Mouse (Mus musculus) CH12.LX (cell line): ENCODE measurements around the gene Arhgap35. TPM values are rescaled to one million over a fixed set of nuclear protein-coding genes. Genes with fewer than 3 reads are reported as not detected.

ENCODE experiments used
- DNase-seq: peaks from one replicate; pipeline ENCODE4 v3.0.0-alpha.2; 2013; ENCODE audit errors: extremely low read depth
- H3K27ac ChIP-seq: 2 replicates; pipeline ENCODE4 v1.5.1; 2012; ENCODE audit warnings: low read depth, mild to moderate bottlenecking, control low read depth, moderate library complexity; ENCODE audit not compliant: insufficient read depth
- H3K27me3 ChIP-seq: replicated peaks from 2 replicates; pipeline ENCODE3; 2012; ENCODE audit warnings: inconsistent platforms
- H3K36me3 ChIP-seq, 2 experiments: replicated peaks in 1 of 2; 2 replicates each; pipeline versions ENCODE3 to v1.6.1; 2012; ENCODE audit warnings: inconsistent platforms in 1 of 2, low read length in 1 of 2, mild to moderate bottlenecking in 1 of 2, mixed read lengths in 1 of 2, moderate library complexity in 1 of 2; ENCODE audit not compliant: control insufficient read depth in 1 of 2, insufficient read depth in 1 of 2
- H3K4me1 ChIP-seq, 2 experiments: 2 replicates each; pipeline ENCODE4 v1.6.1; 2012; ENCODE audit warnings: inconsistent platforms in 1 of 2, moderate library complexity in 1 of 2; ENCODE audit not compliant: insufficient read depth in 2 of 2, control insufficient read depth in 1 of 2
- H3K4me2 ChIP-seq: 2 replicates; pipeline ENCODE4 v1.6.1; 2012; ENCODE audit warnings: low read depth, mild to moderate bottlenecking, control low read depth; ENCODE audit not compliant: poor library complexity, insufficient read depth, severe bottlenecking
- H3K4me3 ChIP-seq, 3 experiments: fragments of 150-350 bp in 1 of 3; sonication (generic) in 1 of 3; replicated peaks in 1 of 3; 2 replicates each; pipeline versions ENCODE3 to v1.5.1; 2011 to 2012; ENCODE audit warnings: low read depth in 2 of 3, low read length in 2 of 3, mild to moderate bottlenecking in 2 of 3, moderate library complexity in 2 of 3, control low read depth in 1 of 3, improper control_type of control experiment in 1 of 3, inconsistent platforms in 1 of 3, mixed read lengths in 1 of 3; ENCODE audit not compliant: poor library complexity in 1 of 3
- H3K79me2 ChIP-seq: replicated peaks from 2 replicates; pipeline ENCODE4 v1.6.1; 2012; ENCODE audit warnings: mild to moderate bottlenecking, moderate library complexity; ENCODE audit not compliant: control insufficient read depth, poor library complexity, insufficient read depth, severe bottlenecking; ENCODE audit errors: extremely low read depth
- H3K9ac ChIP-seq: 2 replicates; pipeline ENCODE4 v1.6.1; 2012; ENCODE audit warnings: low read depth, mild to moderate bottlenecking, control low read depth, moderate library complexity; ENCODE audit not compliant: insufficient read depth
- H3K9me3 ChIP-seq: replicated peaks from 2 replicates; pipeline ENCODE3; 2012; ENCODE audit warnings: low read length, inconsistent platforms, mixed read lengths
- BHLHE40 ChIP-seq: IDR thresholded peaks from 2 replicates; pipeline ENCODE4 v1.6.1; 2011; ENCODE audit warnings: mild to moderate bottlenecking, low read depth, low read length, improper control_type of control experiment
- CTCF ChIP-seq, 2 experiments: IDR thresholded peaks in 1 of 2; conservative IDR thresholded peaks in 1 of 2; 2 replicates each; pipeline ENCODE4 v1.5.1; 2011 to 2012; ENCODE audit warnings: low read depth in 2 of 2, low read length in 2 of 2, improper control_type of control experiment in 1 of 2, inconsistent platforms in 1 of 2, mild to moderate bottlenecking in 1 of 2, moderate library complexity in 1 of 2
- IRF4 ChIP-seq: IDR thresholded peaks from 2 replicates; pipeline ENCODE4 v1.6.1; 2014; ENCODE audit warnings: low read depth, mild to moderate bottlenecking, inconsistent platforms, low read length, improper control_type of control experiment
- MAFK ChIP-seq: IDR thresholded peaks from 2 replicates; pipeline ENCODE4 v1.6.1; 2011; ENCODE audit warnings: low read length, improper control_type of control experiment; ENCODE audit not compliant: insufficient replicate concordance
- MAX ChIP-seq: IDR thresholded peaks from 2 replicates; pipeline ENCODE4 v1.6.1; 2011; ENCODE audit warnings: low read length, improper control_type of control experiment
- NELFE ChIP-seq: IDR thresholded peaks from 2 replicates; pipeline ENCODE4 v1.6.1; 2011; ENCODE audit warnings: low read depth, low read length, improper control_type of control experiment
- PAX5 ChIP-seq: IDR thresholded peaks from 2 replicates; pipeline ENCODE4 v1.6.1; 2012; ENCODE audit warnings: low read length, inconsistent platforms, mixed read lengths
- RAD21 ChIP-seq: IDR thresholded peaks from 2 replicates; pipeline ENCODE4 v1.6.1; 2011; ENCODE audit warnings: low read depth, mild to moderate bottlenecking, low read length, improper control_type of control experiment, moderate library complexity
- SIN3A ChIP-seq: IDR thresholded peaks from 2 replicates; pipeline ENCODE4 v1.6.1; 2012; ENCODE audit warnings: low read length, improper control_type of control experiment, inconsistent platforms
- SMC3 ChIP-seq: IDR thresholded peaks from 2 replicates; pipeline ENCODE4 v1.6.1; 2011; ENCODE audit warnings: low read depth, low read length, improper control_type of control experiment
- TCF12 ChIP-seq: IDR thresholded peaks from 2 replicates; pipeline ENCODE4 v1.6.1; 2014; ENCODE audit warnings: low read depth, mild to moderate bottlenecking, inconsistent platforms, low read length, improper control_type of control experiment
- UBTF ChIP-seq: IDR thresholded peaks from 2 replicates; pipeline ENCODE4 v1.6.1; 2012; ENCODE audit warnings: low read depth, mild to moderate bottlenecking, inconsistent platforms, low read length, improper control_type of control experiment, moderate library complexity
- USF1 ChIP-seq: IDR thresholded peaks from 2 replicates; pipeline ENCODE4 v1.6.1; 2014; ENCODE audit warnings: low read depth, mild to moderate bottlenecking, inconsistent platforms, low read length, improper control_type of control experiment
- ZC3H11A ChIP-seq: IDR thresholded peaks from 2 replicates; pipeline ENCODE4 v1.6.1; 2012; ENCODE audit warnings: low read depth, mild to moderate bottlenecking, inconsistent platforms, low read length, improper control_type of control experiment
- ZMIZ1 ChIP-seq: IDR thresholded peaks from 2 replicates; pipeline ENCODE4 v1.6.1; 2012; ENCODE audit warnings: low read depth, mild to moderate bottlenecking, inconsistent platforms, low read length, improper control_type of control experiment
- dilution Hi-C: fragments of 300-500 bp; cut with MboI; formaldehyde crosslinking; loops from 2 replicates; pipeline ENCODE4 v1.14.3; 2020; ENCODE audit warnings: low sequenced_read_pairs; ENCODE audit not compliant: extremely low pct_unique_long_range_greater_than_20kb, extremely low pct_ligation_motif_present
- in situ Hi-C: fragments of 300-500 bp; cut with MboI; formaldehyde crosslinking; loops from 3 replicates; pipeline ENCODE4 v1.14.3; 2019; ENCODE audit warnings: low sequenced_read_pairs, low pct_ligation_motif_present, low pct_unique_long_range_greater_than_20kb, mixed read lengths
- polyA plus RNA-seq: library from polyadenylated mRNA; unstranded; fragments of >175 nt; gene quantifications from 2 replicates; pipeline ENCODE4 v1.2.1, GENCODE M21; 2012; ENCODE audit warnings: low read depth; ENCODE audit not compliant: insufficient read length
- total RNA-seq, 2 experiments: library from RNA; depleted of rRNA; stranded (reverse); fragments of 300-350 nt in 1 of 2; fragments of >200 nt in 1 of 2; gene quantifications; 2 replicates each; pipeline ENCODE4 v1.2.3; 2012 to 2014

The Arhgap35 gene
- total and polyA plus RNA-seq, 3 experiments = 3.0 to 7.2 (median 5.3) TPM

GRCm38 (mm10) chr7:16631932-16632331 is 17.1 kb upstream of the Arhgap35 start:
- in situ Hi-C loops (loop anchor here (5.0 kb wide), 2 partner anchors 60 to 95 kb away; no protein-coding TSS in a partner anchor), dilution Hi-C loops (no loop called here)
- Histone ChIP-seq H3K27me3 (peaks cover 3% of the 10 kb centered on the region), H3K9me3 (peaks cover 2% of the 10 kb centered on the region), H3K79me2 (no peaks in the 10 kb centered on the region), H3K27ac (no peak overlapping the region), H3K4me1 (peaks cover 0 to 20% of the 10 kb centered on the region in 2 experiments), H3K9ac (no peak overlapping the region), H3K36me3 (no peaks in the 10 kb centered on the region), H3K4me3 (no peak overlapping the region), H3K4me2 (no peak overlapping the region)
- DNase-seq = no peak
- TF ChIP-seq CTCF (conservative IDR thresholded peaks at IDR 0.05 in 1 of 2, IDR thresholded peaks at IDR 0.05 in 1 of 2; ENCODE audit: low read depth in 2 of 2, low read length in 2 of 2) (peak in 1 of 2 experiments; percentile 27; a peak in 1 of 4 replicates), MAFK (no peak)
- TF ChIP-seq, all 38 proteins: peak for 1

- Histone ChIP-seq H3K79me2 (no peaks in the 10 kb centered on the region), H3K4me3 (no peak overlapping the region), H3K4me1 (peaks cover 0 to 20% of the 10 kb centered on the region in 2 experiments), H3K9me3 (peaks cover 2% of the 10 kb centered on the region), H3K27ac (no peak overlapping the region)
- in situ Hi-C loops = loop anchor here (5.0 kb wide), 2 partner anchors 61 to 96 kb away; no protein-coding TSS in a partner anchor
- no peak for DNase-seq
- no peak for TF ChIP-seq MAX
- TF ChIP-seq BHLHE40 = no peak
- no peak for TF ChIP-seq USF1
- TF ChIP-seq UBTF = no peak
- no peak for TF ChIP-seq SMC3
- TF ChIP-seq ZMIZ1 = no peak
- TF ChIP-seq SIN3A = no peak
- no peak for TF ChIP-seq PAX5
- TF ChIP-seq, all 38 proteins: peak for 0
- dilution Hi-C loops = no loop called here
- peaks cover 3% of the 10 kb centered on the region for H3K27me3 ChIP-seq
- H3K36me3 ChIP-seq = no peaks in the 10 kb centered on the region
- no peak overlapping the region for H3K4me2 ChIP-seq
- H3K9ac ChIP-seq = no peak overlapping the region
Observed at GRCm38 (mm10) chr7:16631025-16631424, 16.2 kb upstream of the Arhgap35 start.

DNA sequence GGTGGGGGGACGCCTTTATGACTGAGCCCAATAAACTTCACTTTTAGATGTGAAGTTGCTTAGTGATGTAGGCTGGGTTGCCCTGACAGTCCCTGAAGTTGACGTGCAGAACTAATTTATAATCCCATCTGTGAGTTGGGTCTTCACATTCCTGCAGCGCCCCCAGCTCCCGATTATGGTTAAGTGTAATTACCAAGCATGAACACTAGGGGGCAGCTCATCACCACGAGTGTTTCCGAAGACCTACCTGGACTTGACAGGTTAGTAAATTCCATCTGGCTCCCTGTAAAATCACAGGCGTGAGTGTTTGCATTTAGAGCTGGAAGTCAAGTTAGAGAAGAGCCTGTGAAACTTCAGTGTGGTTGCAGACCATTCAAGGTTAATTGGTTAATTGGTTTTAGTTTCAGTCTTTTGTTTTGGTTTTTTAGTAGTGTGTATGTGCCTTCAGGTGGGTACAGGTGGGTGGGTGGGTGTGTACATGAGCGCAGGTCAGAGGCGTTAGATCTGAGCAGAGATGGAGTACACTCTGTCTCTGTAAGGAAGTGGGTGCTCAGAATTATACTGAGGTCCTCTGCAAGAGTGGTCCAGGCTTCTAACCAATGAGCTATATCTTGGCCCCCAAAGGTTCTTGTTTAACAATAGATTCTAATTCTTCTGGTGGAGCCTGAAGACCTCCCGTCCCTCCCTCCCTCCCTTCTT is 15.0 kb upstream of the Arhgap35 start:
- TF ChIP-seq NELFE = peak; percentile 57; the same call in 1 of the 2 replicates
- no peak for TF ChIP-seq UBTF
- peak; percentile 85 for TF ChIP-seq SMC3
- peak; percentile 89 for TF ChIP-seq RAD21
- peak; percentile 44 for TF ChIP-seq ZC3H11A
- 0 out of 2 replicates have a peak, but pooled peaks have one; percentile 30 for TF ChIP-seq SIN3A
- TF ChIP-seq TCF12 = no peak
- TF ChIP-seq IRF4 = peak; percentile 41; the same call in 1 of the 2 replicates
- TF ChIP-seq CTCF (conservative IDR thresholded peaks at IDR 0.05 in 1 of 2, IDR thresholded peaks at IDR 0.05 in 1 of 2; ENCODE audit: low read depth in 2 of 2, low read length in 2 of 2) = peak; percentile 84 to 99
- no peak for TF ChIP-seq PAX5
- Histone ChIP-seq H3K27ac (no peak overlapping the region), H3K9ac (no peak overlapping the region), H3K36me3 (no peaks in the 10 kb centered on the region), H3K4me2 (peak overlapping the region; percentile 49; the same call in 1 of the 2 replicates), H3K4me1 (peaks cover 0 to 20% of the 10 kb centered on the region in 2 experiments), H3K4me3 (no peak overlapping the region), H3K27me3 (peaks cover 3% of the 10 kb centered on the region), H3K79me2 (no peaks in the 10 kb centered on the region), H3K9me3 (peaks cover 2% of the 10 kb centered on the region)
- dilution Hi-C loops (no loop called here), in situ Hi-C loops (loop anchor here (5.0 kb wide), 2 partner anchors 63 to 98 kb away; no protein-coding TSS in a partner anchor)
- peak; percentile 56 for DNase-seq
